Mouse (Mus musculus) kidney, embryonic 14.5 days (tissue): Measurements from ENCODE around the gene Gm10073. TPM values are rescaled to one million over a fixed set of nuclear protein-coding genes. Genes with fewer than 3 reads are reported as not detected.
A peak's percentile ranks its signal among the peaks of the same experiment; 100 is the strongest.

Experiments used
- ATAC-seq: fragments of 200-750 bp; cut with Nextera tagmentation; 2 replicates; pipeline ENCODE4 v1.8.0; 2017; ENCODE audit warnings: moderate number of reproducible peaks, mild to moderate bottlenecking, moderate TSS enrichment, moderate library complexity; ENCODE audit not compliant: low FRiP score, low TSS enrichment
- H3K27ac ChIP-seq: fragments of 300-500 bp; sonication (generic); 2 replicates; pipeline ENCODE4 v1.5.1; 2014; ENCODE audit warnings: low read depth, mild to moderate bottlenecking, low read length, moderate library complexity, mixed read lengths
- H3K27me3 ChIP-seq: fragments of 300-500 bp; sonication (generic); 2 replicates; pipeline ENCODE4 v1.6.1; 2014; ENCODE audit warnings: mild to moderate bottlenecking, low read length; ENCODE audit not compliant: control insufficient read depth, insufficient read depth
- H3K36me3 ChIP-seq: fragments of 300-500 bp; sonication (generic); 2 replicates; pipeline ENCODE4 v1.6.1; 2014; ENCODE audit warnings: low read length, mixed read lengths; ENCODE audit not compliant: control insufficient read depth, insufficient read depth
- H3K4me1 ChIP-seq: fragments of 300-500 bp; sonication (generic); 2 replicates; pipeline ENCODE4 v1.6.1; 2014; ENCODE audit warnings: low read length, mixed read lengths; ENCODE audit not compliant: control insufficient read depth, insufficient read depth
- H3K4me2 ChIP-seq: fragments of 300-500 bp; sonication (generic); replicated peaks from 2 replicates; pipeline ENCODE4 v1.6.1; 2014; ENCODE audit warnings: low read depth, mild to moderate bottlenecking, low read length
- H3K4me3 ChIP-seq: fragments of 300-500 bp; sonication (generic); 2 replicates; pipeline ENCODE4 v1.5.1; 2014; ENCODE audit warnings: mild to moderate bottlenecking, low read length
- H3K9ac ChIP-seq: fragments of 300-500 bp; sonication (generic); 2 replicates; pipeline ENCODE4 v1.6.1; 2014; ENCODE audit warnings: low read depth, mild to moderate bottlenecking, low read length, moderate library complexity
- H3K9me3 ChIP-seq: fragments of 300-500 bp; sonication (generic); 2 replicates; pipeline ENCODE4 v1.6.1; 2016; ENCODE audit warnings: low read length; ENCODE audit not compliant: control insufficient read depth
- WGBS: fragments of 180-500 bp; shearing (Covaris S2); extraction: QIAGEN DNeasy Blood & Tissue Kit; methylation state at CpG from one replicate; pipeline ENCODE4 v1.1.7; 2014; 5-methylcytosine and 5-hydroxymethylcytosine counted together
- polyA plus RNA-seq: library from polyadenylated mRNA; unstranded; fragments of >200 nt; fragmentation: Nextera tagmentation; extraction: Ambion mirVana; gene quantifications from 2 replicates; pipeline ENCODE4 v1.2.1, GENCODE M21; 2014

Gm10073 gene
- polyA plus RNA-seq, 1 experiment from 2014 or later: 11.6 TPM

GRCm38 (mm10) chr8:106571551-106572172 is 1.6 kb downstream of the Gm10073 start:
- no peak overlapping the region for H3K4me3 ChIP-seq
- H3K9me3 ChIP-seq: no peaks in the 10 kb centered on the region
- no peaks in the 10 kb centered on the region for H3K36me3 ChIP-seq
- no peaks in the 10 kb centered on the region for H3K27me3 ChIP-seq
- WGBS: 58% methylated on average over 5 of the region's 5 CpGs
- H3K4me2 ChIP-seq: no peak overlapping the region
- no peaks in the 10 kb centered on the region for H3K4me1 ChIP-seq
- no peak overlapping the region for H3K9ac ChIP-seq
- ATAC-seq: no peak
- H3K27ac ChIP-seq: no peak overlapping the region

GRCm38 (mm10) chr8:106570386-106570785 is 2.9 kb downstream of the Gm10073 start:
- 49% methylated on average over 4 of the region's 4 CpGs for WGBS
- no peak overlapping the region for H3K9ac ChIP-seq
- H3K36me3 ChIP-seq: no peaks in the 10 kb centered on the region
- H3K9me3 ChIP-seq: no peaks in the 10 kb centered on the region
- no peak overlapping the region for H3K4me3 ChIP-seq
- peak; percentile 86 for ATAC-seq
- no peaks in the 10 kb centered on the region for H3K27me3 ChIP-seq
- H3K4me2 ChIP-seq: no peak overlapping the region
- H3K27ac ChIP-seq: no peak overlapping the region
- no peaks in the 10 kb centered on the region for H3K4me1 ChIP-seq

- Histone ChIP-seq H3K4me3 (no peak overlapping the region), H3K27me3 (no peaks in the 10 kb centered on the region), H3K27ac (no peak overlapping the region), H3K4me2 (no peak overlapping the region), H3K9me3 (no peaks in the 10 kb centered on the region), H3K9ac (no peak overlapping the region), H3K36me3 (no peaks in the 10 kb centered on the region), H3K4me1 (no peaks in the 10 kb centered on the region)
- no peak for ATAC-seq
- WGBS: 92% methylated on average over 7 of the region's 7 CpGs
Measured at GRCm38 (mm10) chr8:106569006-106569405, 4.3 kb downstream of the Gm10073 start.

GRCm38 (mm10) chr8:106563691-106564182 is 9.5 kb downstream of the Gm10073 start:
- H3K4me2 ChIP-seq: no peak overlapping the region
- no peaks in the 10 kb centered on the region for H3K9me3 ChIP-seq
- no peak overlapping the region for H3K4me3 ChIP-seq
- H3K9ac ChIP-seq: no peak overlapping the region
- no peaks in the 10 kb centered on the region for H3K36me3 ChIP-seq
- peak overlapping the region; percentile 47; the same call in 1 of the 2 replicates for H3K27ac ChIP-seq
- ATAC-seq: no peak
- H3K4me1 ChIP-seq: no peaks in the 10 kb centered on the region
- no peaks in the 10 kb centered on the region for H3K27me3 ChIP-seq
- WGBS: 82% methylated on average over 3 of the region's 3 CpGs

- H3K4me1 ChIP-seq: no peaks in the 10 kb centered on the region
- no peak overlapping the region; the same call in 1 of the 2 replicates for H3K4me2 ChIP-seq
- no peaks in the 10 kb centered on the region for H3K27me3 ChIP-seq
- no peak overlapping the region for H3K9ac ChIP-seq
- H3K36me3 ChIP-seq: no peaks in the 10 kb centered on the region
- H3K9me3 ChIP-seq: peaks cover 2% of the 10 kb centered on the region; the same call in 1 of the 2 replicates
- 21% methylated on average over 21 of the region's 21 CpGs for WGBS
- ATAC-seq: peak; percentile 85
- no peak overlapping the region for H3K27ac ChIP-seq
- no peak overlapping the region for H3K4me3 ChIP-seq
Measured at GRCm38 (mm10) chr8:106561097-106561865, 12.0 kb downstream of the Gm10073 start.

- no peak for ATAC-seq
- H3K27me3 ChIP-seq: no peaks in the 10 kb centered on the region
- H3K9ac ChIP-seq: no peak overlapping the region
- H3K9me3 ChIP-seq: peaks cover 2% of the 10 kb centered on the region; the same call in 1 of the 2 replicates
- WGBS: 59% methylated on average over 9 of the region's 9 CpGs
- H3K4me3 ChIP-seq: no peak overlapping the region
- no peak overlapping the region for H3K4me2 ChIP-seq
- no peak overlapping the region for H3K27ac ChIP-seq
- peaks cover 7% of the 10 kb centered on the region; the same call in 1 of the 2 replicates for H3K36me3 ChIP-seq
- H3K4me1 ChIP-seq: no peaks in the 10 kb centered on the region
Measured at GRCm38 (mm10) chr8:106559844-106560243, 13.4 kb downstream of the Gm10073 start.

GRCm38 (mm10) chr8:106556068-106556645 is 17.1 kb downstream of the Gm10073 start:
- H3K27ac ChIP-seq: no peak overlapping the region
- H3K4me1 ChIP-seq: no peaks in the 10 kb centered on the region
- no peak overlapping the region for H3K4me2 ChIP-seq
- ATAC-seq: no peak
- WGBS: 59% methylated on average over 6 of the region's 7 CpGs
- H3K4me3 ChIP-seq: no peak overlapping the region
- no peak overlapping the region for H3K9ac ChIP-seq
- H3K36me3 ChIP-seq: peaks cover 14% of the 10 kb centered on the region; the same call in 1 of the 2 replicates
- peaks cover 2% of the 10 kb centered on the region; the same call in 1 of the 2 replicates for H3K9me3 ChIP-seq
- H3K27me3 ChIP-seq: no peaks in the 10 kb centered on the region

GRCm38 (mm10) chr8:106554011-106554410 is 19.2 kb downstream of the Gm10073 start:
- WGBS: 95% methylated on average over 5 of the region's 5 CpGs
- H3K9me3 ChIP-seq: peaks cover 2% of the 10 kb centered on the region; the same call in 1 of the 2 replicates
- no peak overlapping the region for H3K4me3 ChIP-seq
- H3K27me3 ChIP-seq: no peaks in the 10 kb centered on the region
- H3K4me1 ChIP-seq: no peaks in the 10 kb centered on the region
- H3K27ac ChIP-seq: no peak overlapping the region
- H3K36me3 ChIP-seq: peaks cover 14% of the 10 kb centered on the region; the same call in 1 of the 2 replicates
- no peak overlapping the region for H3K4me2 ChIP-seq
- no peak overlapping the region for H3K9ac ChIP-seq
- ATAC-seq: no peak
